Mouse (Mus musculus) stomach, postnatal 0 days (tissue): ENCODE measurements around the gene Trpv1. TPM values are rescaled to one million over a fixed set of nuclear protein-coding genes. Genes with fewer than 3 reads are reported as not detected.
A peak's percentile ranks its signal among the peaks of the same experiment; 100 is the strongest.

Source experiments
- ATAC-seq: fragments of 200-750 bp; cut with Nextera tagmentation; 2 replicates; pipeline ENCODE4 v1.8.0; 2017; ENCODE audit not compliant: low FRiP score, low TSS enrichment
- DNase-seq: peaks from one replicate; pipeline ENCODE4 v3.0.0-alpha.2; 2016; ENCODE audit warnings: low spot score
- H3K27ac ChIP-seq: fragments of 300-500 bp; sonication (generic); replicated peaks from 2 replicates; pipeline ENCODE4 v1.5.1; 2014; ENCODE audit warnings: mild to moderate bottlenecking, control low read depth
- H3K27me3 ChIP-seq: fragments of 300-500 bp; sonication (generic); 2 replicates; pipeline ENCODE4 v1.6.1; 2014; ENCODE audit warnings: low read length; ENCODE audit not compliant: control insufficient read depth, insufficient read depth
- H3K36me3 ChIP-seq: fragments of 300-500 bp; sonication (generic); 2 replicates; pipeline ENCODE4 v1.6.1; 2014; ENCODE audit warnings: low read length, mixed read lengths; ENCODE audit not compliant: control insufficient read depth, insufficient read depth
- H3K4me1 ChIP-seq: fragments of 300-500 bp; sonication (generic); replicated peaks from 2 replicates; pipeline ENCODE4 v1.6.1; 2014; ENCODE audit warnings: antibody characterized with exemption; ENCODE audit not compliant: control insufficient read depth, insufficient read depth
- H3K4me2 ChIP-seq: fragments of 300-500 bp; sonication (generic); replicated peaks from 2 replicates; pipeline ENCODE4 v1.6.1; 2014; ENCODE audit warnings: low read depth, mild to moderate bottlenecking, control low read depth, moderate library complexity
- H3K4me3 ChIP-seq: fragments of 300-500 bp; sonication (generic); 2 replicates; pipeline ENCODE4 v1.5.1; 2014; ENCODE audit warnings: low read depth, low read length, control low read depth
- H3K9ac ChIP-seq: fragments of 300-500 bp; sonication (generic); 2 replicates; pipeline ENCODE4 v1.6.1; 2014; ENCODE audit warnings: mild to moderate bottlenecking, low read length, control low read depth, mixed read lengths
- H3K9me3 ChIP-seq: fragments of 300-500 bp; sonication (generic); 2 replicates; pipeline ENCODE4 v1.6.1; 2016; ENCODE audit warnings: low read length; ENCODE audit not compliant: control insufficient read depth
- CTCF ChIP-seq: IDR thresholded peaks from 2 replicates; pipeline ENCODE4 v1.5.1; 2016; ENCODE audit warnings: antibody characterized with exemption, low read depth, mild to moderate bottlenecking, moderate library complexity
- EP300 ChIP-seq: optimal IDR thresholded peaks from 2 replicates; pipeline ENCODE3; 2016; ENCODE audit warnings: antibody characterized with exemption
- WGBS: fragments of 180-500 bp; shearing (Covaris S2); extraction: QIAGEN DNeasy Blood & Tissue Kit; methylation state at CpG from one replicate; pipeline ENCODE4 v1.1.7; 2014; 5-methylcytosine and 5-hydroxymethylcytosine counted together
- polyA plus RNA-seq: library from polyadenylated mRNA; unstranded; fragments of >200 nt; fragmentation: Nextera tagmentation; extraction: Ambion mirVana; gene quantifications from 2 replicates; pipeline ENCODE4 v1.2.1, GENCODE M21; 2015

Gene Trpv1
- polyA plus RNA-seq, 1 experiment from 2014 or later: 0.02 TPM

- H3K36me3 ChIP-seq: no peaks in the 10 kb centered on the region
- no peak overlapping the region for H3K9ac ChIP-seq
- TF ChIP-seq EP300 (no peak), CTCF (peak; percentile 68)
- ATAC-seq (peak; percentile 57), DNase-seq (peak; percentile 54)
- no peak overlapping the region for H3K27ac ChIP-seq
- H3K27me3 ChIP-seq: no peaks in the 10 kb centered on the region
- H3K9me3 ChIP-seq: no peaks in the 10 kb centered on the region
- no peaks in the 10 kb centered on the region for H3K4me1 ChIP-seq
- H3K4me2 ChIP-seq: no peak overlapping the region
- 61% methylated on average over 2 of the region's 2 CpGs for WGBS
- no peak overlapping the region for H3K4me3 ChIP-seq
Measured at GRCm38 (mm10) chr11:73223966-73224365, 10.1 kb upstream of the Trpv1 start.

DNA sequence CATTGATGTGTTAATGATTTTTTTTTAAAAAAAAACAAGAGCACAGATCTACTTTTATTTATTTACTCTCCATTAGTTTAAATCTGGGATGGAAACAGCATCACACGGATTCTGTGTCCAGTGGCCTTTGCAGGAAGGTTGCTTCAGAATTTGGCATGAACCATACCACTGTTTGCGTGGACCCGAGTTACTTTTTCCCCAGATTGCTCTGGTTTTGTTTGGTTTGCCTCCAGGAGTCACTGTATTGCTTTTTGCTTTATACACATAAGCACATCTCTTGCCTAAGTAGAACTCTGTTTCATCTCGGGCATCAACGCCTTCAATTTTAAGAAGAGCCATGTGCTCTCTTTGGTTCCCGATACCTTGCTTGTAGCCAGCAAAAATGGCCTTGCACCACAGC lies 8.2 kb upstream of the Trpv1 start:
- H3K27me3 ChIP-seq: no peaks in the 10 kb centered on the region
- H3K4me3 ChIP-seq: no peak overlapping the region
- TF ChIP-seq EP300 (no peak), CTCF (no peak)
- H3K36me3 ChIP-seq: no peaks in the 10 kb centered on the region
- no peak overlapping the region for H3K27ac ChIP-seq
- no peak overlapping the region for H3K4me2 ChIP-seq
- WGBS: 84% methylated on average over 6 of the region's 6 CpGs
- H3K9ac ChIP-seq: no peak overlapping the region
- H3K4me1 ChIP-seq: no peaks in the 10 kb centered on the region
- no peaks in the 10 kb centered on the region for H3K9me3 ChIP-seq
- DNase-seq (no peak), ATAC-seq (no peak)

GRCm38 (mm10) chr11:73228881-73229280 lies 5.2 kb upstream of the Trpv1 start:
- Histone ChIP-seq H3K9ac (no peak overlapping the region), H3K27me3 (no peaks in the 10 kb centered on the region), H3K4me3 (no peak overlapping the region), H3K9me3 (no peaks in the 10 kb centered on the region), H3K36me3 (no peaks in the 10 kb centered on the region), H3K27ac (no peak overlapping the region), H3K4me1 (no peaks in the 10 kb centered on the region), H3K4me2 (no peak overlapping the region)
- 62% methylated on average over 5 of the region's 5 CpGs for WGBS
- DNase-seq (no peak), ATAC-seq (no peak)
- TF ChIP-seq CTCF: no peak
- no peak for TF ChIP-seq EP300

GRCm38 (mm10) chr11:73230081-73230480 lies 4.0 kb upstream of the Trpv1 start:
- H3K4me3 ChIP-seq: no peak overlapping the region
- DNase-seq: no peak
- H3K9me3 ChIP-seq: no peaks in the 10 kb centered on the region
- no peak overlapping the region for H3K4me2 ChIP-seq
- no peak for ATAC-seq
- H3K4me1 ChIP-seq: no peaks in the 10 kb centered on the region
- TF ChIP-seq CTCF (no peak), EP300 (no peak)
- WGBS: 82% methylated on average over 5 of the region's 5 CpGs
- no peak overlapping the region for H3K27ac ChIP-seq
- no peaks in the 10 kb centered on the region for H3K27me3 ChIP-seq
- no peak overlapping the region for H3K9ac ChIP-seq
- H3K36me3 ChIP-seq: no peaks in the 10 kb centered on the region

DNA sequence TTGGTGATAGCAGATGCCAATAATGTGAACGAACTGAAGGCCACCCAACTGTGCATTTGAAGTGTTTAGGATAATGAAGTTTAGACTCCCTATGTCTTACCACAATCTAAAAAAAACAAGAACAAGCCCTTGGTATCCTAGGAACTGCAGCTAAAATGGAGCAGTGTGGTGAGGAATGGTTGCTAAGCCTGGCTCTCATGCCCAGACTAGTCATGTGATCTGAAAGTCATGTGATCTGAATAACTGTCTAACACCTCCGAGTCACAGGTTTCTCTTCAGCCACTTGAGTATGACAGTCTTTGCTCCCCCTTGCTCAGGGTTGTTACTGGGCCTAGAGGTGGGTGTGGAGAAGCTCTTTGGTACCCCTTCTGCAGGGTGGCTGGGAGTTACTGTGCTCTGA lies 1.6 kb upstream of the Trpv1 start:
- no peak for ATAC-seq
- no peak overlapping the region for H3K27ac ChIP-seq
- TF ChIP-seq CTCF: no peak
- no peak for TF ChIP-seq EP300
- no peak overlapping the region for H3K4me3 ChIP-seq
- H3K4me2 ChIP-seq: no peak overlapping the region
- no peak for DNase-seq
- no peak overlapping the region for H3K9ac ChIP-seq
- no peaks in the 10 kb centered on the region for H3K27me3 ChIP-seq
- 50% methylated on average over 2 of the region's 2 CpGs for WGBS
- H3K9me3 ChIP-seq: no peaks in the 10 kb centered on the region
- 0 out of 2 replicates have a peak, but pooled peaks cover 2% of the 10 kb centered on the region for H3K4me1 ChIP-seq
- no peaks in the 10 kb centered on the region for H3K36me3 ChIP-seq

DNA sequence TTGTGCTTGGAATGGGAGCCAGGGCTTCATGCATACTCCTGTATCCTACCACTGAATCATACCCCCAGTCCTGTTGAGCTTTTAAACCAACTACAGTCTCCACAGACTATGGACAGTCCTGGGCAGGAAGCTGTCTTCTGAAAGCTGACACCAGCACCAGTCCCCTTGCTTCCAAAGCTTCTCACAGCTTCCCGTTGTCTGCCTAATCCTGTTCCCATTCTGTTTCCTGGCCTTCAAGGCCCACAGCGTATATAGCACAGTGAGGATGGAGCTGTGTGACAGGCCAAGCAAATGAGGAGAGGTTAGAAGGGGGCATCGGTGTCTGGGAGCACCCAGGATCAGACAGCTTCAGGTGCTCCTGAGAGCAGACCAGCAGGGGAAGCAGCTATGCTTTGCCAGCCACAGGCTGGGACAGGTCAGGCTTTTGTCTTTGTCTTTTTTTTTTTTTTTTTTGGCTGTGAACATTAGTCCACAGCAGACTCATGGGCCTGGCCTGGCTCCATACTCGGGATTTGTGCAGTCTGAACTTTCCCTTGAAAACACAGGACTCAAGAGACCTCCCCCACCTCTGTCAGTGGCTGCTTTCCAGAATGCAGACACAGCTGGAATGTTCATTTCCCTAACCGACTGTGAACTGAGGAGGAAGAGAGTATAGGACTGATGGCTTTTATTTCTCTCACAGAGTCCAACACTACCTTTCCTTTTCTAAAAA lies 2.1 kb downstream of the Trpv1 start:
- Histone ChIP-seq H3K27me3 (no peaks in the 10 kb centered on the region), H3K9me3 (no peaks in the 10 kb centered on the region), H3K4me3 (no peak overlapping the region), H3K4me1 (0 out of 2 replicates have a peak, but pooled peaks cover 2% of the 10 kb centered on the region), H3K36me3 (no peaks in the 10 kb centered on the region), H3K27ac (peak overlapping the region; percentile 77), H3K4me2 (no peak overlapping the region), H3K9ac (no peak overlapping the region)
- 8% methylated on average over 5 of the region's 5 CpGs for WGBS
- DNase-seq: peak; percentile 51
- peak; percentile 41; the same call in 1 of the 2 replicates for ATAC-seq
- TF ChIP-seq EP300 (no peak), CTCF (peak; percentile 3; the same call in 1 of the 2 replicates)
